Mouse (Mus musculus): Measurements from ENCODE around the gene Klhl20.

DNA sequence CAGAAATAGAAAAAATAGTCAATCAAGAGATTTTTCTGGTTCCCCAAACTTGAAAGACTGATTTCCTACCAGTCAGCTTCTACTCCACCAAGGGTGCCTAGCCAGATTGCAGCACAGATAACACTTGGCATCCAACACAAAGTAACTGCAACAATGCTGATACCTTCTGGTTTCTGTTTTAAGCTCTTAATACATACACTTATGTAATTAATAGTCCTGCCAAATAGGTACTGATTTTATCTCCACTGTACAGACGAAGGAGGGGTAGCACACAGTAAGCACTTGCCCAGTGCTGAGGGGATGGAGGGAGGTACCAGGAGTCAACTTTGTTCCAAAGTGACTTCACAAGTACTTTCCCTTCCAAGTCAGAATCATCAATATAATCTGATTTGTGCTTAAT is 27.5 kb downstream of the Klhl20 start:
- TF ChIP-seq POLR2A (IDR thresholded peaks at IDR 0.05; ENCODE audit: borderline replicate concordance, low read depth, low read length), result no peak
- no peak for TF ChIP-seq CTCF (IDR thresholded peaks at IDR 0.05; ENCODE audit: low read depth, low read length)
